Mouse (Mus musculus): Measurements from ENCODE around the gene Map6.

GRCm38 (mm10) chr7:99365069-99365468 lies 97.8 kb downstream of the Map6 start:
- no peak for TF ChIP-seq MAX (IDR thresholded peaks at IDR 0.05; ENCODE audit: low read depth)
- no peak for TF ChIP-seq REST (IDR thresholded peaks at IDR 0.05; ENCODE audit: insufficient read depth, insufficient read length)
- TF ChIP-seq TCF12 (IDR thresholded peaks at IDR 0.05; ENCODE audit: insufficient read depth, poor library complexity, severe bottlenecking) = no peak
- no peak for TF ChIP-seq MYOG (IDR thresholded peaks at IDR 0.05; ENCODE audit: control insufficient read depth in 1 of 3, insufficient read depth in 1 of 3, insufficient read length in 2 of 3, low read depth in 2 of 3)

Measured in myocyte (in vitro differentiated cells).